Mouse (Mus musculus) intestine, embryonic 15.5 days (tissue): ENCODE results near the gene H1foo. TPM values are rescaled to one million over a fixed set of nuclear protein-coding genes. Genes with fewer than 3 reads are reported as not detected.
A peak's percentile ranks its signal among the peaks of the same experiment; 100 is the strongest.

Experiments used
- ATAC-seq: fragments of 200-750 bp; cut with Nextera tagmentation; 2 replicates; pipeline ENCODE4 v1.8.0; 2017; ENCODE audit warnings: moderate TSS enrichment, moderate library complexity
- H3K27ac ChIP-seq: fragments of 300-500 bp; sonication (generic); 2 replicates; pipeline ENCODE4 v1.5.1; 2015; ENCODE audit warnings: mild to moderate bottlenecking, inconsistent platforms
- H3K27me3 ChIP-seq: fragments of 300-500 bp; sonication (generic); replicated peaks from 2 replicates; pipeline ENCODE4 v1.6.1; 2015; ENCODE audit warnings: inconsistent platforms
- H3K36me3 ChIP-seq: fragments of 300-500 bp; sonication (generic); 2 replicates; pipeline ENCODE4 v1.6.1; 2015; ENCODE audit warnings: inconsistent platforms
- H3K4me1 ChIP-seq: fragments of 300-500 bp; sonication (generic); replicated peaks from 2 replicates; pipeline ENCODE4 v1.6.1; 2015; ENCODE audit warnings: inconsistent platforms
- H3K4me2 ChIP-seq: fragments of 300-500 bp; sonication (generic); replicated peaks from 2 replicates; pipeline ENCODE4 v1.6.1; 2015; ENCODE audit warnings: mild to moderate bottlenecking, inconsistent platforms
- H3K4me3 ChIP-seq: fragments of 300-500 bp; sonication (generic); replicated peaks from 2 replicates; pipeline ENCODE4 v1.5.1; 2015; ENCODE audit warnings: inconsistent platforms
- H3K9ac ChIP-seq: fragments of 300-500 bp; sonication (generic); 2 replicates; pipeline ENCODE4 v1.6.1; 2015; ENCODE audit warnings: inconsistent platforms
- H3K9me3 ChIP-seq: fragments of 300-500 bp; sonication (generic); 2 replicates; pipeline ENCODE4 v1.6.1; 2016; ENCODE audit warnings: inconsistent platforms
- WGBS: fragments of 180-500 bp; shearing (Covaris S2); methylation state at CpG from one replicate; pipeline ENCODE4 v1.1.7; 2015; 5-methylcytosine and 5-hydroxymethylcytosine counted together
- polyA plus RNA-seq: library from polyadenylated mRNA; unstranded; fragments of >200 nt; fragmentation: Nextera tagmentation; extraction: Ambion mirVana; gene quantifications from 2 replicates; pipeline ENCODE4 v1.2.1, GENCODE M21; 2015

The H1foo gene
- polyA plus RNA-seq, 1 experiment from 2014 or later: not detected

DNA sequence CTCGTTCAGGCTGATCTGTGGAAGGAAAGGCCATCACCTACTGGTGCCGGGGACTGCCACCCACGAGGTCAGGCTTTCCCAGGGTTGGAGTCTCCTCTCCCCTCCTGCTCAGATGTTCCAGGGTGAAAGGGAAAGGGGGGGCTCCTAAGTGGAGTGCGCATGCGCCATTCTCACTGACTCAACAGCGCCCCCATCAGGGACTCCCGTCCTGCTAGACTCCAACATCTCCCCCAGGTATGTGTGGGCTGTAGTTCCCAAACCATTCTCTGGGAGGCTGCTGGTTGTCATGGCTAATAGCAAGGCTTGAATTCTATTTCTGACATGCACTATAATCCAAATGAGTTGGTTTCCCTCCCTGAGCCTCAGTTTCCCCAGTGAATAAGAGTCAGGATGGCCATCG is 33.9 kb downstream of the H1foo start:
- 67% methylated on average over 8 of the region's 8 CpGs for WGBS
- Histone ChIP-seq H3K4me1 (peaks cover 14% of the 10 kb centered on the region; the same call in 1 of the 2 replicates), H3K4me2 (no peak overlapping the region), H3K4me3 (no peak overlapping the region), H3K36me3 (0 out of 2 replicates have a peak, but pooled peaks cover 5% of the 10 kb centered on the region), H3K9ac (no peak overlapping the region), H3K27ac (no peak overlapping the region), H3K9me3 (no peaks in the 10 kb centered on the region), H3K27me3 (no peaks in the 10 kb centered on the region)
- ATAC-seq: no peak

DNA sequence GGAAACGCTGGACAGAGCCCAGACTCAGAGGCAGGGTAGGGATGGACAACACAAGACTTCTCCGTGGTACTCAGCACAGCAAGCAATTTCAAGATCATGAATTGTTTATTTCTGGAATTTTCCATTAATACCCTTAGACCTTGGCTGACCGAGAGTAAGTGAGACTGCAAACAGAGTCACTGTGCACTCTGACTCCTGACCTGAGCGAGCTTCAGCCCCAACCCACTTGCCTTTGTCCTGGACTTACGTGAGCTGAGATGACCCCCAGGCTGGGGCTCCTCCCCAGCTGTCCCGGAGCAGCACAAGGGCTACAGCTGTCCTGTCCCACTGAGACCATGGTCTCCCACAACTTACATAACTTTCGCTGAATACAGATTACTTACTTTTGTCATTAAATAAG is 38.2 kb downstream of the H1foo start:
- H3K27ac ChIP-seq: peak overlapping the region; percentile 71
- H3K4me3 ChIP-seq: no peak overlapping the region
- ATAC-seq: no peak
- 47% methylated on average over 7 of the region's 7 CpGs for WGBS
- H3K27me3 ChIP-seq: no peaks in the 10 kb centered on the region
- H3K9ac ChIP-seq: no peak overlapping the region
- peaks cover 52% of the 10 kb centered on the region for H3K4me1 ChIP-seq
- H3K4me2 ChIP-seq: 0 out of 2 replicates have a peak overlapping the region, but pooled peaks have one; percentile 24
- no peaks in the 10 kb centered on the region for H3K9me3 ChIP-seq
- H3K36me3 ChIP-seq: no peaks in the 10 kb centered on the region

DNA sequence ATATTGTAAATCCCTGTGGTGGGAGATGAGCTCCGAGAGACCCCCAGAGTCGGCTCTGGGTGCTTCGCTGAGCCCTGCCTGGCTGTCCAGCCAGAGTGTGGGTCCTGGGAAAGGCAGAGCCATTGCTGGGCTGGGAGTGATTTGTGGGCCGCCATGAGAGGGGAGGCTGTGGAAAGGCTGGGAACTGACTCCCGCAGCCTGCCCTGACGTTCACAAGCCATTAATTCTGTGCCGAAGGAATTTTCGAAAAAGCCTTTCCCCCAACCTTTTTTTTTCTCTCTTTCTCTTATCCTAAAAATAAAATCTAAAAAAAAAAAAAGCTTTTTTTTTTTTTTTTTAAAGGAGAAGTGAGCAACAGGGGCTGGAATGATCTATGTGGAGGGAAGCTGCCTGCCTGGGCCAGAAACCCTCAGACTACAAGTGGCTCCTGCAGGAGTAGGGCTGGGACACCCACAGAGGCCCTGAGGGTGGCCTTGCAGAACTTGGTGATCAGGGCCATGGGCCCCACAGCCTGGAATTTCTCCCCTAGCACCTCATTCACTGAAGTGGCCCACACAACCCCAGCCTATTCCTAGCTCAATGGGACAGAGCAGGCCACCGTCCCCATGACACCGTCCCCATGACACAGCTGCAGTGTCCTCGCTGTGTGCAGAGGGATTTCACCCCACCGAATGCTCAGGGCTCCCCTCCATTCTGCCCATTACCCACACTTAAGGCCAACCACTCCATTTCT is 38.7 kb downstream of the H1foo start:
- no peak overlapping the region for H3K9ac ChIP-seq
- no peak for ATAC-seq
- H3K9me3 ChIP-seq: no peaks in the 10 kb centered on the region
- no peaks in the 10 kb centered on the region for H3K27me3 ChIP-seq
- H3K4me1 ChIP-seq: peaks cover 53% of the 10 kb centered on the region
- peak overlapping the region; percentile 24; the same call in 1 of the 2 replicates for H3K4me2 ChIP-seq
- no peak overlapping the region for H3K4me3 ChIP-seq
- H3K36me3 ChIP-seq: no peaks in the 10 kb centered on the region
- H3K27ac ChIP-seq: peak overlapping the region; percentile 71
- 47% methylated on average over 12 of the region's 12 CpGs for WGBS

DNA sequence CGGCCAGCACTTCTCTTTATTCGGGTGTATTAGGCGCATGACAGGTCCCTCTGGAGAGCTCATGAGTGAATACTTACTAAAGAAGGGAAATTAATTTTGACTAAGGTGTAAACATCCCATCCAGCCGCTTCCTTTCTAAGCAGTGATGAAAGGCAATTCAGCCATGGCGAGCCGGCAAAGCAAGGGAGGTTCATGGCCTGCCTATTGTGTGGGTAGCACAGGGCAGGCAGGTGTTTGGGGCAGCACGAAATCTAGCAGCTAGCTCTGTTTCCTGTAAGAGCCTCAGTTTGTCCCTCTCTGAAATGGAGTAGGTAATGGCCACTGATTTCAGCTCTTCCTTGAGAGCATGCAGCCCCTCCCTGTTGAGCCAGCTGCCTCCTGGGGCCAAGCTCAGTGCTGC is 39.8 kb downstream of the H1foo start:
- Histone ChIP-seq H3K27ac (no peak overlapping the region), H3K9ac (no peak overlapping the region), H3K36me3 (no peaks in the 10 kb centered on the region), H3K27me3 (no peaks in the 10 kb centered on the region), H3K4me3 (no peak overlapping the region), H3K4me2 (no peak overlapping the region), H3K4me1 (peaks cover 50% of the 10 kb centered on the region), H3K9me3 (no peaks in the 10 kb centered on the region)
- WGBS: 62% methylated on average over 7 of the region's 7 CpGs
- ATAC-seq: no peak

DNA sequence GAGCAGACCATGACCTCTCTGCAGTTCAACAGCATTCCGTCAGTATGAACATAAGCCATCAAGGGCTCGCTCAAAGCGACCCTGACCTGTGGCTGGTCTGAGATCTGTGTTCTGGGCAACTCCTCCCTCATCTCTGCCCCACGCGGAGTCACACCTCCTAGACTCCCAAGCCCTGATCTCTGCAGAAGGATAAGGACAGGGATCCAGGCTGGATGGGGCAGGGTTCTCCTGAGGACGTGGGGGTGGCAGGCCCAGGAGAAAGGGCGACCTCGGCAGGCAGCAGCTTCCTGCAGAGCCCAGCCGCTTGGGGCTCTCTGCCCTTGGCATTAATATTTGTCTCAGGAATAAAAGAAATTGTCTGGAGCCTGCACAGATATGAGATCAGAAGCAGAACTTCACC is 40.9 kb downstream of the H1foo start:
- WGBS: 39% methylated on average over 9 of the region's 9 CpGs
- no peaks in the 10 kb centered on the region for H3K27me3 ChIP-seq
- H3K36me3 ChIP-seq: no peaks in the 10 kb centered on the region
- H3K4me3 ChIP-seq: no peak overlapping the region
- no peaks in the 10 kb centered on the region for H3K9me3 ChIP-seq
- H3K9ac ChIP-seq: 0 out of 2 replicates have a peak overlapping the region, but pooled peaks have one; percentile 17
- peaks cover 45% of the 10 kb centered on the region for H3K4me1 ChIP-seq
- peak overlapping the region; percentile 34; the same call in 1 of the 2 replicates for H3K4me2 ChIP-seq
- ATAC-seq: no peak
- H3K27ac ChIP-seq: no peak overlapping the region

DNA sequence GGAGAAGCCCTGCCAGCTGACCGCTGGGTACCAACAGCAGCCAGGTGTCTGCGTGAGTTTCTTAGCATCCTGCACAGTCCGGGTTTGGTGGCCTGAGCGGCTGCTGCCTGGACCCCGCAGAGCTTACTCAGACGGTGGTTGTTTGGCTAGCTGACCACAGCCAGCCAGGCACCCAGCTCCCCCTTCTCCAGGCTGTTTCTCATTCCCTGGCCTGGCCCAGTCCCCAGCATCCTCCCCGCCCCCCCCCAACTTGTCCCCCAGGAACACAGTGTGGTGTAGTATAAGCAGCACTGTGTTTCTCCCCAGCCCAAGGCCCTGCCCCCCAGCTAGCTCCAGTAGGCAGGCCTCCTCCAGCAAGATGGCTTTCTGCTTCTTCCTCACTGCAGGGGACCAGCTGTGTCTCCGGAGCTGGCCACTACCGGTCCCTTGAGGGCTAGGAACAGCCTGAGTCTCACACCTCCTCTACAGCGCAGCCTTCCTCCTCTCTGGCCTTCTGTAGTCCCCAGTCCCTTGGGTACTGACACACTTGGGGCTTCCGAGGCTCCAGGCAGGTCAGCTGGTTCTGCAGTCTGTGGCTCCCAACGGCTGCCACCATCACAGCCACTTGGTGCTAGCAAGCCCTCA is 41.8 kb downstream of the H1foo start:
- peak overlapping the region; percentile 17; the same call in 1 of the 2 replicates for H3K9ac ChIP-seq
- H3K27me3 ChIP-seq: peaks cover 5% of the 10 kb centered on the region
- H3K27ac ChIP-seq: peak overlapping the region; percentile 44; the same call in 1 of the 2 replicates
- no peaks in the 10 kb centered on the region for H3K9me3 ChIP-seq
- H3K4me1 ChIP-seq: peaks cover 52% of the 10 kb centered on the region
- no peak for ATAC-seq
- H3K4me2 ChIP-seq: peak overlapping the region; percentile 37
- 53% methylated on average over 12 of the region's 12 CpGs for WGBS
- no peak overlapping the region for H3K4me3 ChIP-seq
- no peaks in the 10 kb centered on the region for H3K36me3 ChIP-seq

DNA sequence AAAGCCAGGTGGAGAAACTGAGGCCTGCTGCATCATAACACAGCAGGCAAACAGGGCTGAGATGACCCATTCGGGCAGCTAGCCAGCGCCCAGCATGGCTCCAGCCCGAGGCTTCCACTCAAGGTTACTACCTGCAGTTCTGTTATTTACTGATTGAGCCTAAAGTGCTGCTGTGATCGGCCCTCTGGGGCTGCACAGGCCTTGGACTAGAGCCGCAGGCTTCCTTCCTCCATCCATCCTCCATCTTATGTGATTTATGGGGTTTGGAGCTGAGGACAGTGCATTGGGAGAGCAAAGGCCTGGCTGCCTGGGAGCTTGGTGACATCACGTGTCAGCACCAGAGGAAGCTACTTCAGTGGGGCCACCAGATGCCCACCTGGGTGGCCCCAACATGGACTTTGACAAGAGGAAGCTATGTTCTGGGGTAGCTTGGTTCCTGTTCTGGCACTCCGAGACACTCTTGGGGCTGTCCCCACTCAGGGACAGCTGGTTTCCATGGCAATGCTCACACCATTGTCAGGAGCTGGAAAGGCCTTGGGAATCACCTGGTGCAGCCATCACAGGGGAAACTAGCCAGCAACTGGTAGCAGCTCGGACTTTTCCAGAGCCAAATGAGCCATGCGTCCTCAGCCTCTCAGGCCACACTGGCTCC is 42.5 kb downstream of the H1foo start:
- H3K4me2 ChIP-seq: peak overlapping the region; percentile 37
- peaks cover 11% of the 10 kb centered on the region for H3K27me3 ChIP-seq
- no peaks in the 10 kb centered on the region for H3K36me3 ChIP-seq
- peaks cover 58% of the 10 kb centered on the region for H3K4me1 ChIP-seq
- no peak for ATAC-seq
- H3K4me3 ChIP-seq: no peak overlapping the region
- 0 out of 2 replicates have a peak overlapping the region, but pooled peaks have one; percentile 17 for H3K9ac ChIP-seq
- WGBS: 53% methylated on average over 9 of the region's 9 CpGs
- H3K27ac ChIP-seq: peak overlapping the region; percentile 44; the same call in 1 of the 2 replicates
- no peaks in the 10 kb centered on the region for H3K9me3 ChIP-seq

DNA sequence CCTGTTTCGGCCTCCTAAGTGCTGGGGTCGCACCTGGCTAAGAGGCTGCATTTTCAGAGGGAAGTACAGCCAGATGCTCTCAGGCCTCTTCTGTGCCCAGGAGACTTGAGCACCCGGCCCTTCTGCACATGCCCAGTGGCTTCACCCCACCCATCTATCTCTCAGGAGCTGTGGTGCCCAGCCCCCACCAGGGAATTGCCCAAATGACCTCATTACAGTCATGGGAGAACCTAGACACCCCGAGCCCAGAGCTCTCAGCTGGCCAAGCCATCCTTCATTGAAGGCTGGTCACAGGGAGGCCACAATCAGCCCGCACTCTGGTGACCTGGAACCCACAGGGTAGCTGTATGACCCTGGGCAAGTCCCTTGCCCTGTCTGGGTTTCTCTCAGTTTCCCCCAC is 44.3 kb downstream of the H1foo start:
- peaks cover 29% of the 10 kb centered on the region for H3K27me3 ChIP-seq
- no peak for ATAC-seq
- H3K4me1 ChIP-seq: peaks cover 64% of the 10 kb centered on the region
- no peaks in the 10 kb centered on the region for H3K36me3 ChIP-seq
- H3K9me3 ChIP-seq: no peaks in the 10 kb centered on the region
- H3K9ac ChIP-seq: no peak overlapping the region
- WGBS: 72% methylated on average over 5 of the region's 5 CpGs
- H3K27ac ChIP-seq: no peak overlapping the region
- no peak overlapping the region for H3K4me3 ChIP-seq
- peak overlapping the region; percentile 33; the same call in 1 of the 2 replicates for H3K4me2 ChIP-seq

DNA sequence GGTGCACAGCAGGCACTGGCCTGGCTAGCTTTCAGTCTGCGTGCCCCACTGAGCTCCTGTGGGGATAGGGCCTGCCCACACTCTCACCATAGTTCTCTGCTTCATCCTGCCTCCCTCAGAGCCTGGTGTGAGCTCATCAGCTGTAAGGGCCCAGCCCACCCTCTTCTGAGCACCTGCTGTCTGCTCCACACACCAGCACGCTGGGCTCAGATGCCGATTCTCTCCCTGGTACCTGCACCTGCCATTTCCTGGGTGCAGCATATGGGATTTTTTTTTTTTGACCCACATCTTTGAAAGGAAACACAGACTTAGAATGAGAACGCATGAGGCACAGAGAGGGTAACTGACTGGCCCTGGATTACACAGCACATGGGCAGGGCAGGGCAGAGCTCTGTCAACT is 44.9 kb downstream of the H1foo start:
- peak overlapping the region; percentile 33; the same call in 1 of the 2 replicates for H3K4me2 ChIP-seq
- no peaks in the 10 kb centered on the region for H3K36me3 ChIP-seq
- H3K9me3 ChIP-seq: no peaks in the 10 kb centered on the region
- H3K27ac ChIP-seq: no peak overlapping the region
- no peak overlapping the region for H3K9ac ChIP-seq
- H3K4me3 ChIP-seq: no peak overlapping the region
- ATAC-seq: no peak
- 81% methylated on average over 4 of the region's 4 CpGs for WGBS
- peaks cover 61% of the 10 kb centered on the region for H3K4me1 ChIP-seq
- peaks cover 30% of the 10 kb centered on the region for H3K27me3 ChIP-seq

DNA sequence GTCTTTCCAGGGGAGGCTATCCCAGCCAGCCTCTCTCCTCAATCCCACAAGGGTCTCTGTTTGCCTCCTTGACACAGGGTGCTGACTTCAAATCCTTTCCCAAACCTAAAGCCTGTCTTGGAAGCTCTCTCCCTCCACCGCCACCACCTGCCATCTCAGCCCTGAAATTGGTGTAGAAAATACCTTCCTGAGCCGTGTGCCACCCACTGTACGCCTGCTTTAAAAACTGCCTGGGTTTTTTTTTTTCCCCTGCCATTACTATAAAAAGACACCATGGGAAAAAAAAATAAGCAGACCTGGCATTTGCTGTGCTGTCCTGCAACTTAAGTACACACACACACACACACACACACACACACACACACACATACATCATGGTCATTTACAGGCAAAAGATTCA is 45.3 kb downstream of the H1foo start:
- peak overlapping the region; percentile 33; the same call in 1 of the 2 replicates for H3K4me2 ChIP-seq
- no peak for ATAC-seq
- no peak overlapping the region for H3K27ac ChIP-seq
- WGBS: 83% methylated on average over 3 of the region's 3 CpGs
- H3K36me3 ChIP-seq: no peaks in the 10 kb centered on the region
- peaks cover 57% of the 10 kb centered on the region for H3K4me1 ChIP-seq
- no peak overlapping the region for H3K4me3 ChIP-seq
- H3K9ac ChIP-seq: no peak overlapping the region
- H3K27me3 ChIP-seq: peaks cover 30% of the 10 kb centered on the region
- no peaks in the 10 kb centered on the region for H3K9me3 ChIP-seq

DNA sequence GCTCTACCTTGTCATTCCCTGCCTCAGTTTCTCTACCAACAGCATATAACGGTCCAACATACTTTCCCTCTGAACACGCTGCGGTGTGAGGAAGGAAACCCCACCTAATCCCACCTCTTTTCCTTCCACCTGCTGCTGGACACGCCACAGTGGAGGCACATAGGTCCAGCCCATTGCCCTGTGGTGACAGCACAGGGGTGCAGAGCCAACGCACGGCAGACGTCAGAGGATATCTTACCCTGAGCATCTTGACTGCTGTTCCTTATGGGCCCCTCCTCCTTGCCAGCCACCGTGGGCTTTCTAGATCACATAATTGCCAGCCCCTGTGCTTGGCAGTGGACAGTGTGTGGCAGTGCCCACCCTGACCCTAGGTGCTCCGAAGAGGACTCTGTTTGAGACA is 45.7 kb downstream of the H1foo start:
- peak overlapping the region; percentile 6; the same call in 1 of the 2 replicates for H3K4me3 ChIP-seq
- 81% methylated on average over 9 of the region's 9 CpGs for WGBS
- H3K9me3 ChIP-seq: no peaks in the 10 kb centered on the region
- no peak overlapping the region for H3K27ac ChIP-seq
- H3K9ac ChIP-seq: 0 out of 2 replicates have a peak overlapping the region, but pooled peaks have one; percentile 6
- H3K36me3 ChIP-seq: no peaks in the 10 kb centered on the region
- H3K27me3 ChIP-seq: peaks cover 30% of the 10 kb centered on the region
- peaks cover 53% of the 10 kb centered on the region for H3K4me1 ChIP-seq
- no peak for ATAC-seq
- peak overlapping the region; percentile 93 for H3K4me2 ChIP-seq
